Mouse (Mus musculus) CH12F3 (cell line): ENCODE data around the gene Osbpl2.

Source experiments
- in situ Hi-C: fragments of 300-500 bp; cut with MboI; formaldehyde crosslinking; loops from 2 replicates; pipeline ENCODE4 v1.14.3; 2020; ENCODE audit warnings: low sequenced_read_pairs

Osbpl2 gene

GRCm38 (mm10) chr2:180200681-180201080 is 81.6 kb downstream of the Osbpl2 start:
- in situ Hi-C loops, result no loop called here

DNA sequence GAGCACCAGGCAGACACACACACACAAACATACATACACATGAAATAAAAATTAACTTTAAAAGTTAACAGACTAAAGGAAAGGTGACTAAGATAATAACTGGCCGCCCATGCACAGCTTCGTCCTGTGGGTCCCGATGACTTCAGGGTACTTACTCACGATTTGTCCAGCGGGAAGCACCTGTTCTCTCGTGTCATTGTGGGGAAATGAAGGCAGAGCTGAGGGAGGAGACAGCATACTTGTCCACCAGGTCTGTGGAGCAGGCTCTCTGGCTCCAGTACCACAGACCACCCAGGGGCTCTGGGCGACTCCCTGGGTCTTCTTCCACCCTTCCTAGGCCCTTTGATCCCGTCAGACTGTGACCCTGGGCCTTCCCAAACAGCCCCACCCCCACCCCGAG is 82.2 kb downstream of the Osbpl2 start:
- in situ Hi-C loops, result no loop called here

DNA sequence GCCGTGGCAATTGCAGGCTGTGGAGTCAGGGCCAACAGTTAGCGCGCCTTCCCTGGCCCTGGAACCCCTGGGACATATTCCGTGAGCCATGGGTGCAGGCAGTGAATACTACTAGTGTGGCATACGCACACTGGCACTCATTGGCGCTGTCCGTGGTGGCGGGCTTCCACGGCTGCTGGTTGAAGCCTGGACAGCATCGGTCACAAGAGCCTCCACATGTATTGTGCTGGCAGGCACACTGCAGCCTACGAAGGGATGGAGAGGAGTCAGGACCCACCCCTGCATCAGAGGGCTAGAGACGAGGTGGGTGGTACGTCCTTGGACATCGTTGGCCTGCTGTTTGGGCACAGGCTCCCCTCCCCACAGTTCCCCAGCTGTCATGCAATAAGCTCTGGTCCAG is 83.2 kb downstream of the Osbpl2 start:
- in situ Hi-C loops, result no loop called here

DNA sequence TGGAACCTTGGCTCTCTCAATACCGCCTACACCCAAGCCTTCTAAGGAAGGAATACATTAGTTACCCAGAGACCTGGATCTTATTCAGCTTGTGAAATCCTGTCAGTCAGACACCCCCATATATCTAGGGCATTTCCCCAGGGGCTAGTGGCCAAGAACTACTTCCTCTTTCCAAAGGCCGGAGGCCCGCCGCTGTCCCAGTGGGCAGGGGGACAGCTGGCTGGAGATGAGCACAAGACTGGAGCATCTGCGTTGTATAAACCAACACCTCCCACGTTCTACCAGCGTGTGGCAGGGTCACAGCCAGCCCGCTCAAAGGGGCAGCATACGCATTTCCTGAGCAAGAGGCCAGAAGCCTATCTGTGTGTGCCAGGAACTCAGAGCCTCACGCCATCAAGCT is 83.7 kb downstream of the Osbpl2 start:
- in situ Hi-C loops, result no loop called here

- in situ Hi-C loops, result no loop called here
Observed at GRCm38 (mm10) chr2:180204501-180204900, 85.4 kb downstream of the Osbpl2 start.

DNA sequence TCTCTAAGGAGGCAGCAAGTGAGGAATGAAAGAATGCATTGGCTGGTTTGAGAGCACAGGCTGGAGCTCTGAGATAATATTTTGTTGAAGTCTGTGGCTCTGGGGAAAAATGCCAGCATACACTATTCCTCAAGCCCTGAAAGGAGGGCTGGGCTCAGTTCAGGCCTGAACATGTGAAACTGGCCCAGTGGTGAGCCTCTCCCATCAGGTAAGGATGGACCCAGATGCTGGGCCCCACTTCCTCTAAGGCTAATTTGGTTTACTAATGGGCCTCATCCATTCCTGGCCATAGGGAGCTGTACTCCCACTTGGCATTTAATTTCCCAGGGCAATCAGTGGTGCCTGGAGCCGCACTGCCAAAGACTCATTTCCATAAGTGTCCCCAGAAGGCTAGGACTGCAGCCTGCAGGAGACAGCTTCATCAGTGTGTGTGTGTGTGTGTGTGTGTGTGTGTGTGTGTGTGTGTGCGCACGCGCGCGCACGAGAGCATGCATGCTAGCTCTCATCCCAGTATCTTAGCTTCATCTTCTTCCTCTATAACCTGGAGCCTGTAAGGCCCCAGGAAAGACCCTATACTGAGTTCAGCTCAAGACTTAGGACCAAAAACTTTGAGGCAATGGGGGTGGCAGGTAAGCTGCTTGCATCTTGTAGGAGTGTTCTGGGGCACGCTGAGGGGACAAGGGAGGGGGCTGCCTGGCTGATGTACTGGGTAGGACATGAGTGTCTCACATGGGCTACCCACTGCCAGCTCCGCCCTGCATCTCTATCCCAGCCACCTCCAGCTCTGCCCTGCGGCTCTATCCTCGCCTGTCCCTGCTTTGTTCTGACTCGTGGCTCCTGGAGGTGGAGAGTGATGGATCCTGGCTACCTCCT is 86.2 kb downstream of the Osbpl2 start:
- in situ Hi-C loops, result no loop called here

DNA sequence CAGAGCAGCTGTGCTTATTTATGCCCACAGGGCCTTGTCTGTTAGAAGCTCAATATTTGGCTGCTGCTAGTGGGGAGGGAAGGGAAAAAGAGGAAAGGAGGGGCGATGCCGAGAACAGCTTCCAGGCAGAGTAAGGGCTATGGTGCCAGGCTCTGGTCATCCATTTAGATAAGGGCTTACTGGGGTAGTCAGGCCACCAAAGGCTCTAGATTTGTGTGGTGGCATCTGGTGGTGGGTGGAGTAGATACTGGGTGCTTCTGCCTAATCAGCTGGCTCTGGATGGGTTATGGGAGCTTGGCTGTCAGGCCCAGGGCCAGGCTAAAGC is 86.8 kb downstream of the Osbpl2 start:
- in situ Hi-C loops, result no loop called here

GRCm38 (mm10) chr2:180207840-180208239 is 88.7 kb downstream of the Osbpl2 start:
- in situ Hi-C loops, result no loop called here

DNA sequence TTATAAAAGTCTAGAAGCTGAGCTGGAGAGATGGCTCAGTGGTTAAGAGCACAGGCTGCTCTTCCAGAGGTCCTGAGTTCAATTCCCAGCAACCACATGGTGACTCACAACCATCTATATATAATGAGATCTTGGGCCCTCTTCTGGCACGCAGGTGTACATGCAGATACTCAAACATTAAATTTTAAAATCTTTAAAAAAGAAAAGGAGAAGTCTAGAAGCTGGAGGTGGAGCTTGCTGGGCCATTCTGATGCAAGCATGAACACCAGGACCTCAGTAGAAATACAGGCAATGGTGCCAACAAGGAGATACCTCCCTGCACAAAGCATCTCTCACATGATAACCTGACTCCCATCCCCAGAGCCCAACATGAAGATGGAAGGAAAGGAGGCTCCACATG is 89.9 kb downstream of the Osbpl2 start:
- in situ Hi-C loops, result no loop called here

DNA sequence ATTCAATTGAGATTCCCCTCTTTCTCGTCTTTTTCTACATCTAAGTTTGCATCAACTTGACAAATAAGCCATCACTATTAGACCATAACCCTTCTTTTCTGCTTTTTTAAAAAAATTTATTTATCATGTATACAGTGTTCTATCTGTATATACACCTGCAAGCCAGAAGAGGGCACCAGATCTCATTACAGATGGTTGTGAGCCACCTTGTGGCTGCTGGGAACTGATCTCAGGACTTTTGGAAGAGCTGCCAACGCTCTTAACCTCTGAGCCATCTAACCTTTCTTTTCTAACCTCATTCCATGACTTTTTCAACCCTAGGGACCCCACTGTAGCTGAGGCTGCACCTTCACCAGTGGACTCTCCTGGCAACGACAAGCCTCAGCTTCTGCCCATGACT is 93.1 kb downstream of the Osbpl2 start:
- in situ Hi-C loops, result no loop called here
